Mouse (Mus musculus) central nervous system, embryonic 18 days (tissue): ENCODE results near the gene Nfe2l1. TPM values are rescaled to one million over a fixed set of nuclear protein-coding genes. Genes with fewer than 3 reads are reported as not detected.

Experiments
- polyA plus RNA-seq: library from polyadenylated mRNA; depleted of rRNA; stranded (reverse); fragments of >200 nt; gene quantifications from 2 replicates; pipeline ENCODE4 v1.2.3, GENCODE M21; 2012; rRNA removed

Nfe2l1 gene
- 78.5 and 81.8 TPM in 2 replicates for polyA plus RNA-seq

GRCm38 (mm10) chr11:96829813-96830538, at the start of gene Nfe2l1:
Nfe2l1 (minus strand) TSS chr11:96829968.

GRCm38 (mm10) chr11:96849681-96850467, 20.1 kb upstream of the Nfe2l1 start, which contains the start of gene Copz2:
Copz2 (plus strand) TSS chr11:96849870.

GRCm38 (mm10) chr11:96788871-96789795, 40.6 kb downstream of the Nfe2l1 start, which contains the start of gene Cbx1:
Cbx1 (plus strand) TSS chr11:96789127.

GRCm38 (mm10) chr11:96776968-96777962, 52.5 kb downstream of the Nfe2l1 start, which contains the start of gene Snx11:
Snx11 (minus strand) TSS chr11:96777559.

Other genes starting within 250 kb of the Nfe2l1 start
- 49.5 and 52.2 TPM in 2 replicates for gene Snx11, start 52.4 kb downstream of the Nfe2l1 start, polyA plus RNA-seq
- 73.6 and 73.9 TPM in 2 replicates for gene Cbx1, start 40.8 kb downstream of the Nfe2l1 start, polyA plus RNA-seq
- 10.3 and 17.6 TPM in 2 replicates for gene Copz2, start 19.9 kb upstream of the Nfe2l1 start, polyA plus RNA-seq
- gene Cdk5rap3, start 86.5 kb upstream of the Nfe2l1 start, polyA plus RNA-seq = 68.0 and 72.3 TPM in 2 replicates
- 0.08 TPM in 1 of 2 replicates, not detected in the other for gene Prr15l, start 98.1 kb upstream of the Nfe2l1 start, polyA plus RNA-seq
- gene Pnpo, start 114.0 kb upstream of the Nfe2l1 start, polyA plus RNA-seq = 15.3 and 15.4 TPM in 2 replicates
- 6.9 and 8.5 TPM in 2 replicates for gene Sp2, start 153.0 kb upstream of the Nfe2l1 start, polyA plus RNA-seq
- 0.78 and 0.79 TPM in 2 replicates for gene Sp6, start 183.4 kb upstream of the Nfe2l1 start, polyA plus RNA-seq
- 11.7 and 12.0 TPM in 2 replicates for gene Scrn2, start 200.0 kb upstream of the Nfe2l1 start, polyA plus RNA-seq
- gene Lrrc46, start 211.4 kb upstream of the Nfe2l1 start, polyA plus RNA-seq = 1.9 and 2.1 TPM in 2 replicates
- gene Mrpl10, start 211.6 kb upstream of the Nfe2l1 start, polyA plus RNA-seq = 55.0 and 58.4 TPM in 2 replicates
- gene Osbpl7, start 220.7 kb upstream of the Nfe2l1 start, polyA plus RNA-seq = 13.8 TPM in 2 replicates